Mouse (Mus musculus): ENCODE measurements around the gene Mns1. TPM values are rescaled to one million over a fixed set of nuclear protein-coding genes. Genes with fewer than 3 reads are reported as not detected.
A peak's percentile ranks its signal among the peaks of the same experiment; 100 is the strongest.

Mns1 gene
- polyA plus RNA-seq, 1 experiment, result 92.1 TPM

DNA sequence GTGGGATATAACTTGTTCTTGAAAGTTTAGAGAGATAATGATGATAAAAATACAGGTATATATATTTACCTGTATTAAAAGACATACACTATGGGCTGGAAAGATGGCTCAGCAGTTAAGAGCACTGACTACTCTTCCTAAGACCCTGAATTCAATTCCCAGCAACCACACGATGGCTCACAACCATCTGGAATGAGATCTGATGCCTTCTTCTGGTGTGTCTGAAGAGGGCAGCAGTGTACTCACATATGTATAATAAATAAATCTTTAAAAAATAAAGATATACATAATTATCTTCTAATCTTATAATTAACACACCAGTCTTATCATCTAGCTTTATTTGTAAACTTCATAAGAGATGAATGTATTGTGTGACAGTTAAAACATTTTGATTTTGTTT lies 18.6 kb downstream of the Mns1 start:
- H3K36me3 ChIP-seq (ENCODE audit: control insufficient read depth, insufficient read depth, low read length), result peaks cover 3% of the 10 kb centered on the region

DNA sequence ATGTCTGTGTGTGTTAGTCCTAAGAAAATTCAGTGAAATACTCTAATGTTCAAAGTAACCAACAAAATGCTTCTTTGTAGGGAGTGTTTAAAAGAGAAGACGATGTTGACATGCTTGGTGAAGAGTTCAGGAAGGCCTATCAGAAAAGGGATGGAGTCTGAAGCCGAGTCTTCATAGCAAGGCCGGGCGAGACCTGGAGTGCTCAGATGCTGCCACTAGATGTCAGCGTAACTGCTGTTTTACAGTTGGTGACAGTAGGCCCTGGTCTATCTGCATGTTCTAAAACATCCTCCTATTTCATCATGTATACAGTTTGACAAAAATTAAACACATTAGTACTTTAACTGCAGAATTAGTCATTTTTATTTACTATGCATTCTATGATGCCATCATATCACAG lies 20.4 kb downstream of the Mns1 start:
- no peak overlapping the region for H3K27ac ChIP-seq (ENCODE audit: control insufficient read depth, insufficient read depth, low read depth, low read length)
- peaks cover 3% of the 10 kb centered on the region for H3K36me3 ChIP-seq (ENCODE audit: control insufficient read depth, insufficient read depth, low read length)
- TF ChIP-seq POLR2A (IDR thresholded peaks at IDR 0.05; ENCODE audit: control insufficient read depth, low read depth, low read length) (no peak), CTCF (IDR thresholded peaks at IDR 0.05; ENCODE audit: control insufficient read depth, insufficient read depth, insufficient replicate concordance, low read depth, low read length) (peak; percentile 79; the same call in 1 of the 2 replicates)
- no peaks in the 10 kb centered on the region for H3K27me3 ChIP-seq (ENCODE audit: control insufficient read depth, insufficient read depth, low read length)
- no peak overlapping the region for H3K4me3 ChIP-seq (ENCODE audit: control insufficient read depth, low read depth, low read length)
- H3K4me1 ChIP-seq (ENCODE audit: control insufficient read depth, insufficient read depth, low read length), result no peaks in the 10 kb centered on the region

More for the DNA sequence above, 18.6 kb downstream of the Mns1 start:
- H3K27ac ChIP-seq (ENCODE audit: control insufficient read depth, insufficient read depth, low read depth, low read length), result no peak overlapping the region
- H3K4me3 ChIP-seq (ENCODE audit: control insufficient read depth, low read depth, low read length), result no peak overlapping the region
- TF ChIP-seq CTCF (IDR thresholded peaks at IDR 0.05; ENCODE audit: control insufficient read depth, insufficient read depth, insufficient replicate concordance, low read depth, low read length), result no peak
- no peak for TF ChIP-seq POLR2A (IDR thresholded peaks at IDR 0.05; ENCODE audit: control insufficient read depth, low read depth, low read length)
- H3K4me1 ChIP-seq (ENCODE audit: control insufficient read depth, insufficient read depth, low read length), result no peaks in the 10 kb centered on the region
- no peaks in the 10 kb centered on the region for H3K27me3 ChIP-seq (ENCODE audit: control insufficient read depth, insufficient read depth, low read length)

DNA sequence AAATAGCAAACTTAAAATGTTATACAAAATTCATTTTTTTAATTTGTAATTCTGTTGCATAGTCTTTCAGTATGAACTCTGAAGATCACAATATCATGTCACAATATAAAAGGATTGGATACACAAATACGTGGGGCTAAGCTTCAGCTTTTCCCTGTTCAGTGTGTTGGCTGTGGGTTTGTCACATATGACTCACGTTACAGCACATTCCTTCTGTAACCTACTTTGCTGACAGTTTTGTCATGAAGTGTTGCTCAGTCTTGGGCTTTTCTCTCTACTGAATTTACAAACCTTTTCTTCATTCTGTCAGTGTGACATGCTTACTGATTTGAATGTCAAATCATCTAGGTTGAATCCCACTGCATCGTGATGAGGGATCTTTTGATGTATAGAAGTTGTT lies 21.9 kb downstream of the Mns1 start:
- no peaks in the 10 kb centered on the region for H3K27me3 ChIP-seq (ENCODE audit: control insufficient read depth, insufficient read depth, low read length)
- H3K4me1 ChIP-seq (ENCODE audit: control insufficient read depth, insufficient read depth, low read length), result no peaks in the 10 kb centered on the region
- TF ChIP-seq POLR2A (IDR thresholded peaks at IDR 0.05; ENCODE audit: control insufficient read depth, low read depth, low read length), result no peak
- no peak for TF ChIP-seq CTCF (IDR thresholded peaks at IDR 0.05; ENCODE audit: control insufficient read depth, insufficient read depth, insufficient replicate concordance, low read depth, low read length)
- H3K4me3 ChIP-seq (ENCODE audit: control insufficient read depth, low read depth, low read length), result no peak overlapping the region
- no peak overlapping the region for H3K27ac ChIP-seq (ENCODE audit: control insufficient read depth, insufficient read depth, low read depth, low read length)
- H3K36me3 ChIP-seq (ENCODE audit: control insufficient read depth, insufficient read depth, low read length), result peaks cover 3% of the 10 kb centered on the region

DNA sequence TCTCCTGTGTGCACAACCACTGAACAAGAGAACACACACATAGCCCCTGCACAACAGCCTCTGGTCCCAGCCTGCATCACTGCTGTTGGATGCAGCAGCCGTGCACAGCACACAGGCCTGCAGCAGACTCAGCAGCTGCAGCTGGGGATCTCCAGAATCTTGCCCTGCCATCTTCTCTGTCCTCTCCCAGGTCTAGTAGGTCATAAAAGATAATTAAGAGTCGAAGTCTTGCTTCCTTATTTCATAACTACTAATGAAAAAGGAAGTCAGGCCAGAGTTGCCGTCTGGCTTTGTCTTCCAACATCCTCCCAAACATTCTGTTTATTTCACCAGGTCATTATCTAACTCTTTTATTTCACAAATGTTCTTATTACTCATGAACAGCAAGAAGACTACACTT lies 23.0 kb downstream of the Mns1 start:
- Histone ChIP-seq H3K36me3 (ENCODE audit: control insufficient read depth, insufficient read depth, low read length) (peaks cover 3% of the 10 kb centered on the region), H3K4me1 (ENCODE audit: control insufficient read depth, insufficient read depth, low read length) (no peaks in the 10 kb centered on the region), H3K4me3 (ENCODE audit: control insufficient read depth, low read depth, low read length) (no peak overlapping the region), H3K27me3 (ENCODE audit: control insufficient read depth, insufficient read depth, low read length) (no peaks in the 10 kb centered on the region), H3K27ac (ENCODE audit: control insufficient read depth, insufficient read depth, low read depth, low read length) (no peak overlapping the region)
- TF ChIP-seq CTCF (IDR thresholded peaks at IDR 0.05; ENCODE audit: control insufficient read depth, insufficient read depth, insufficient replicate concordance, low read depth, low read length) (no peak), POLR2A (IDR thresholded peaks at IDR 0.05; ENCODE audit: control insufficient read depth, low read depth, low read length) (no peak)

DNA sequence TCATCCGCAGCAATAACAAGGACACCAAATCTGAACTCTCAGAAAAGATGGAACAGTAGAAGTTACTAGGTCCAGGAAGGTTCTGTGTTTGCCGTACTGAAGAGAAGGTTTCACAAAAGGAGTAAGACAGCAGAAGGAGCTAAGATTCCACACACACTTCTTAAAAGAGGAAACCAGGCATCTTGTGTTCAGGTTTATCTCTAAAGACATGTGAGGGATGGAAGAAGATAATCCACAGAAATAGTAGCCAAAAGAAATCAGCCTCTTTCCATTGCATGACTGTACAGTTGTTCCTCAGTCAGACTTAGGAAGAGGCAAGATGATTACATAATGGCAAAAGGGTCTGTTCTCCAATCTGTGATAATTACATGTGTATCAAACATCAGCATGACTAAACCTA lies 24.6 kb downstream of the Mns1 start:
- Histone ChIP-seq H3K36me3 (ENCODE audit: control insufficient read depth, insufficient read depth, low read length) (no peaks in the 10 kb centered on the region), H3K27me3 (ENCODE audit: control insufficient read depth, insufficient read depth, low read length) (no peaks in the 10 kb centered on the region), H3K4me3 (ENCODE audit: control insufficient read depth, low read depth, low read length) (no peak overlapping the region), H3K27ac (ENCODE audit: control insufficient read depth, insufficient read depth, low read depth, low read length) (no peak overlapping the region), H3K4me1 (ENCODE audit: control insufficient read depth, insufficient read depth, low read length) (no peaks in the 10 kb centered on the region)
- TF ChIP-seq POLR2A (IDR thresholded peaks at IDR 0.05; ENCODE audit: control insufficient read depth, low read depth, low read length) (no peak), CTCF (IDR thresholded peaks at IDR 0.05; ENCODE audit: control insufficient read depth, insufficient read depth, insufficient replicate concordance, low read depth, low read length) (no peak)

DNA sequence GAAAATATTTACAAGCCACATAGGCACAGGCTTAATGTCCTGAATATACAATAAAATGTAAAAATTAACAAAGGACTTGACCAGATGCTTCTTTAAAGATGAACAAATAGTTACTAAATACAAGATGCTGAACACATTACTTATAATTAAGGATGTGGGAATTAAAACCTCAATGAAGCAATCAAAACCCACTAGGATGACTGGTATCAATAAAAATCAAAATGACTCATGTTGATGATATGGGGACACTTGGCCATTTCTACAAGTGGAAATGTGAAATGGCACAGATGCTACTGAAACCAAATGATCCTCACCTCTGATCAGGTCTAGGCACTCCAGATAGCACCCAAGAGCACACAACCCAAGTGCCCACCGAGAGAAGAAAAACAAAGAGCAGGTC lies 27.0 kb downstream of the Mns1 start:
- Histone ChIP-seq H3K27ac (ENCODE audit: control insufficient read depth, insufficient read depth, low read depth, low read length) (no peak overlapping the region), H3K4me1 (ENCODE audit: control insufficient read depth, insufficient read depth, low read length) (no peaks in the 10 kb centered on the region), H3K27me3 (ENCODE audit: control insufficient read depth, insufficient read depth, low read length) (no peaks in the 10 kb centered on the region), H3K36me3 (ENCODE audit: control insufficient read depth, insufficient read depth, low read length) (no peaks in the 10 kb centered on the region), H3K4me3 (ENCODE audit: control insufficient read depth, low read depth, low read length) (no peak overlapping the region)
- no peak for TF ChIP-seq POLR2A (IDR thresholded peaks at IDR 0.05; ENCODE audit: control insufficient read depth, low read depth, low read length)
- no peak for TF ChIP-seq CTCF (IDR thresholded peaks at IDR 0.05; ENCODE audit: control insufficient read depth, insufficient read depth, insufficient replicate concordance, low read depth, low read length)

DNA sequence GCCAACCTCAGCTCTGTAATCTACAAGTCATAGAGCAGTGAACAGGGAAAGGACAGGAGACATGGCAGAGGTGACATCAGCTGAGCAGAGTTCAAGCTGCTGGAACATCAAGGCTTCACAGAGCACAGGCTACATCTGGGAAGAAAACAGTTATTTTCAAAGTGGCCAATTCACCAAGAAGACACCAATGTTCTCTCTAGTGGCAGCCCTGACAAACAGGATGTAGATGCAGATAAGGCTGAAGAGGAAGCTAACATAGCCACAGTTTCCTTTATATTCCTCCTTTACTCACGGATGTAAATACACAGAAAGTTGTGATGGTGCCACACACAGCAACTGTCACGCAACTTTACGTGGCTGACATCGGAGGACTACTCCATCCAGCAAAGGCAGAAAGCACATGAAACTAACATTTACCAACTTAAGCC lies 28.0 kb downstream of the Mns1 start:
- Histone ChIP-seq H3K27me3 (ENCODE audit: control insufficient read depth, insufficient read depth, low read length) (no peaks in the 10 kb centered on the region), H3K4me3 (ENCODE audit: control insufficient read depth, low read depth, low read length) (no peak overlapping the region), H3K27ac (ENCODE audit: control insufficient read depth, insufficient read depth, low read depth, low read length) (no peak overlapping the region), H3K36me3 (ENCODE audit: control insufficient read depth, insufficient read depth, low read length) (no peaks in the 10 kb centered on the region), H3K4me1 (ENCODE audit: control insufficient read depth, insufficient read depth, low read length) (no peaks in the 10 kb centered on the region)
- TF ChIP-seq POLR2A (IDR thresholded peaks at IDR 0.05; ENCODE audit: control insufficient read depth, low read depth, low read length), result no peak
- TF ChIP-seq CTCF (IDR thresholded peaks at IDR 0.05; ENCODE audit: control insufficient read depth, insufficient read depth, insufficient replicate concordance, low read depth, low read length), result no peak

Data from testis, adult 2 months (tissue).